Comparison of ENCODE assay signal across 26 mouse cellular contexts in genomic region chr16:38359241-38359640, GRCm38 (mm10). TPM values are rescaled to one million over a fixed set of nuclear protein-coding genes. Genes with fewer than 3 reads are reported as not detected.
DNase-seq lines count a peak whose midpoint lies in the region; ATAC-seq lines count a peak whose summit lies in the region.
"Had no signal": no experiment of that assay in that cellular context is flagged by ENCODE, and none has a peak within 500 bp of the region (broad histone marks: within the 10 kb centered on the region; RNA-seq: fewer than 3 reads in every experiment).

No protein-coding gene starts in this region.

- H3K9ac ChIP-seq in heart, embryonic 12.5 days, result no peak overlapping the region
- H3K9ac ChIP-seq in heart, embryonic 11.5 days (ENCODE audit: low read depth, low read length), result no peak overlapping the region
- no peak overlapping the region for H3K9ac ChIP-seq in liver, embryonic 11.5 days (ENCODE audit: low read depth, low read length)
- H3K9ac ChIP-seq: embryonic facial prominence, embryonic 13.5 days; forebrain, embryonic 12.5 days; forebrain, embryonic 15.5 days; hindbrain, embryonic 12.5 days; hindbrain, embryonic 15.5 days; intestine, embryonic 15.5 days had no signal

- 0 out of 2 replicates have a peak overlapping the region, but pooled peaks have one; percentile 24 for H3K27ac ChIP-seq in heart, embryonic 12.5 days (ENCODE audit: poor library complexity, severe bottlenecking)
- no peak overlapping the region for H3K27ac ChIP-seq in heart, embryonic 11.5 days (ENCODE audit: low read depth, low read length)
- no peak overlapping the region for H3K27ac ChIP-seq in liver, embryonic 11.5 days (ENCODE audit: low read depth, low read length)
- H3K27ac ChIP-seq: embryonic facial prominence, embryonic 13.5 days; forebrain, embryonic 12.5 days; forebrain, embryonic 15.5 days; hindbrain, embryonic 12.5 days; hindbrain, embryonic 15.5 days; intestine, embryonic 15.5 days had no signal

- 77% methylated on average over 2 of the region's 2 CpGs for WGBS in heart, embryonic 12.5 days
- WGBS in heart, embryonic 11.5 days (ENCODE audit: insufficient replicate concordance), result 76% methylated on average over 2 of the region's 2 CpGs
- 90% methylated on average over 2 of the region's 2 CpGs for WGBS in liver, embryonic 11.5 days

- peaks cover 3% of the 10 kb centered on the region for H3K36me3 ChIP-seq in heart, embryonic 12.5 days
- 0 out of 2 replicates have a peak, but pooled peaks cover 3% of the 10 kb centered on the region for H3K36me3 ChIP-seq in heart, embryonic 11.5 days (ENCODE audit: control insufficient read depth, insufficient read depth, low read length)
- 0 out of 2 replicates have a peak, but pooled peaks cover 2% of the 10 kb centered on the region for H3K36me3 ChIP-seq in liver, embryonic 11.5 days (ENCODE audit: control insufficient read depth, insufficient read depth, low read length)
- H3K36me3 ChIP-seq: forebrain, embryonic 15.5 days; hindbrain, embryonic 12.5 days; hindbrain, embryonic 15.5 days; intestine, embryonic 15.5 days had no signal

- DNase-seq in liver, embryonic 11.5 days (ENCODE audit: low spot score), result peak; percentile 16
- no peak for DNase-seq in liver
- peak; percentile 20 for DNase-seq in CD4-positive helper T cell, adult 2 months (ENCODE audit: low read depth, low spot score)
- DNase-seq in cerebellum, adult 11 months, result no peak
- DNase-seq in thymus, postnatal 10 days (ENCODE audit: low spot score in 2 of 2), result no peak
- DNase-seq: adrenal gland, postnatal 10 days; adrenal gland, postnatal 36 days; cerebellum, adult 2 months; cerebellum, adult 9-11 months; cerebellum, postnatal 25 days; gastrocnemius, postnatal 25 days; heart, postnatal 14 days; kidney, adult 11 months had no signal

- no peak overlapping the region for H3K4me3 ChIP-seq in heart, embryonic 12.5 days
- no peak overlapping the region for H3K4me3 ChIP-seq in heart, embryonic 11.5 days (ENCODE audit: low read depth, low read length)
- H3K4me3 ChIP-seq in liver, embryonic 11.5 days (ENCODE audit: low read depth, low read length), result no peak overlapping the region
- H3K4me3 ChIP-seq: embryonic facial prominence, embryonic 13.5 days; erythroblast, embryonic 14.5 days; forebrain, embryonic 12.5 days; forebrain, embryonic 15.5 days; hindbrain, embryonic 12.5 days; hindbrain, embryonic 15.5 days; intestine, embryonic 15.5 days had no signal

- ATAC-seq in heart, embryonic 12.5 days (ENCODE audit: insufficient number of reproducible peaks, low FRiP score), result no peak
- ATAC-seq in heart, embryonic 11.5 days (replicated peaks; ENCODE audit: insufficient number of reproducible peaks, low FRiP score, low TSS enrichment), result no peak
- no peak for ATAC-seq in liver, embryonic 11.5 days (replicated peaks; ENCODE audit: low FRiP score)
- ATAC-seq: forebrain, embryonic 15.5 days; intestine, embryonic 15.5 days; Patski had no signal

- H3K4me1 ChIP-seq in heart, embryonic 12.5 days (replicated peaks), result peaks cover 42% of the 10 kb centered on the region
- H3K4me1 ChIP-seq in heart, embryonic 11.5 days (ENCODE audit: control insufficient read depth, insufficient read depth, low read length), result peaks cover 35% of the 10 kb centered on the region
- H3K4me1 ChIP-seq in liver, embryonic 11.5 days (replicated peaks; ENCODE audit: control insufficient read depth, insufficient read depth, low read length), result peaks cover 23% of the 10 kb centered on the region
- H3K4me1 ChIP-seq: forebrain, embryonic 15.5 days had no signal

- no peaks in the 10 kb centered on the region for H3K27me3 ChIP-seq in heart, embryonic 12.5 days (replicated peaks)
- no peaks in the 10 kb centered on the region for H3K27me3 ChIP-seq in heart, embryonic 11.5 days (ENCODE audit: control insufficient read depth, insufficient read depth, low read length)
- H3K27me3 ChIP-seq in liver, embryonic 11.5 days (replicated peaks; ENCODE audit: control insufficient read depth, insufficient read depth, low read length), result no peaks in the 10 kb centered on the region
- H3K27me3 ChIP-seq: embryonic facial prominence, embryonic 13.5 days; forebrain, embryonic 12.5 days; forebrain, embryonic 15.5 days; hindbrain, embryonic 15.5 days; intestine, embryonic 15.5 days; Patski had no signal

- no peak overlapping the region for H3K4me2 ChIP-seq in heart, embryonic 12.5 days
- no peak overlapping the region for H3K4me2 ChIP-seq in heart, embryonic 11.5 days
- no peak overlapping the region for H3K4me2 ChIP-seq in liver, embryonic 11.5 days
- H3K4me2 ChIP-seq: embryonic facial prominence, embryonic 13.5 days; forebrain, embryonic 12.5 days; forebrain, embryonic 15.5 days; hindbrain, embryonic 12.5 days; hindbrain, embryonic 15.5 days; intestine, embryonic 15.5 days had no signal

- no peaks in the 10 kb centered on the region for H3K9me3 ChIP-seq in heart, embryonic 12.5 days (replicated peaks)
- H3K9me3 ChIP-seq in heart, embryonic 11.5 days (replicated peaks; ENCODE audit: control insufficient read depth, low read length), result no peaks in the 10 kb centered on the region
- H3K9me3 ChIP-seq in liver, embryonic 11.5 days (ENCODE audit: control insufficient read depth, low read length), result no peaks in the 10 kb centered on the region
- H3K9me3 ChIP-seq: embryonic facial prominence, embryonic 13.5 days; forebrain, embryonic 12.5 days; forebrain, embryonic 15.5 days; G1E; hindbrain, embryonic 12.5 days; hindbrain, embryonic 15.5 days; intestine, embryonic 15.5 days had no signal

RNA-seq across cellular contexts. Expression of gene Popdc2, which starts 2.8 kb away (rescaled TPM):
- 308 and 330 TPM in 2 replicates for polyA plus RNA-seq in heart, embryonic 12.5 days (2016; fragmentation: Nextera tagmentation; extraction: Ambion mirVana)
- 292 and 312 TPM in 2 replicates for polyA plus RNA-seq in heart, embryonic 11.5 days (2014; fragmentation: Nextera tagmentation; extraction: Ambion mirVana)
- 14.8 and 15.8 TPM in 2 replicates for polyA plus RNA-seq in liver, embryonic 11.5 days (2014; fragmentation: Nextera tagmentation; extraction: Ambion mirVana)

RNA-seq across cellular contexts. Expression of gene Gm21987, which starts 12.4 kb away (rescaled TPM):
- polyA plus RNA-seq in heart, embryonic 12.5 days (2016; fragmentation: Nextera tagmentation; extraction: Ambion mirVana), result 2.5 and 3.8 TPM in 2 replicates
- polyA plus RNA-seq in heart, embryonic 11.5 days (2014; fragmentation: Nextera tagmentation; extraction: Ambion mirVana), result 2.4 and 3.4 TPM in 2 replicates
- not detected in 2 replicates for polyA plus RNA-seq in liver, embryonic 11.5 days (2014; fragmentation: Nextera tagmentation; extraction: Ambion mirVana)
- polyA plus RNA-seq: C2C12; cerebellum, adult 2 months; embryonic facial prominence, embryonic 13.5 days; forebrain, embryonic 12.5 days; forebrain, embryonic 15.5 days; gonadal fat pad, adult 2 months; hindbrain, embryonic 12.5 days; hindbrain, embryonic 15.5 days; Patski had no signal

RNA-seq across cellular contexts. Expression of gene Cox17, which starts 12.4 kb away (rescaled TPM):
- polyA plus RNA-seq in heart, embryonic 12.5 days (2016; fragmentation: Nextera tagmentation; extraction: Ambion mirVana), result 301 and 307 TPM in 2 replicates
- 289 and 314 TPM in 2 replicates for polyA plus RNA-seq in heart, embryonic 11.5 days (2014; fragmentation: Nextera tagmentation; extraction: Ambion mirVana)
- polyA plus RNA-seq in liver, embryonic 11.5 days (2014; fragmentation: Nextera tagmentation; extraction: Ambion mirVana), result 441 and 497 TPM in 2 replicates

RNA-seq across cellular contexts. Expression of gene Maats1, which starts 17.3 kb away (rescaled TPM):
- 0.09 TPM in 1 of 2 replicates, not detected in the other for polyA plus RNA-seq in heart, embryonic 12.5 days (2016; fragmentation: Nextera tagmentation; extraction: Ambion mirVana)
- 0.21 TPM in 1 of 2 replicates, not detected in the other for polyA plus RNA-seq in heart, embryonic 11.5 days (2014; fragmentation: Nextera tagmentation; extraction: Ambion mirVana)
- polyA plus RNA-seq in liver, embryonic 11.5 days (2014; fragmentation: Nextera tagmentation; extraction: Ambion mirVana), result 0.05 TPM in 1 of 2 replicates, not detected in the other
- polyA plus RNA-seq: erythroblast, embryonic 14.5 days; G1E had no signal

Comparison
In these comparisons a context has a peak if more than half of its experiments do, and no peak if none do; other contexts are left out.
1. DNase-seq: peak in liver, embryonic 11.5 days (single experiment) and CD4-positive helper T cell, adult 2 months (single experiment); none in liver (single experiment), cerebellum, adult 11 months (single experiment) and thymus, postnatal 10 days (0 of 2).
2. RNA of gene Popdc2, which starts 2.8 kb away (polyA plus RNA-seq): 308 to 330 TPM in heart, embryonic 12.5 days and 292 to 312 TPM in heart, embryonic 11.5 days; 14.8 to 15.8 TPM in liver, embryonic 11.5 days; every median in the first group is over 10 times any median in the second.